Mouse (Mus musculus) heart, adult 18-20 months (tissue): Measurements from ENCODE around the gene Fgfr2. TPM values are rescaled to one million over a fixed set of nuclear protein-coding genes. Genes with fewer than 3 reads are reported as not detected.
A peak's percentile ranks its signal among the peaks of the same experiment; 100 is the strongest.

Experiments used
- DNase-seq, 2 experiments: peaks; one replicate each; pipeline ENCODE4 v3.0.0; 2021 to 2022; ENCODE audit warnings: mixed read lengths in 1 of 2
- total RNA-seq, 2 experiments: library from RNA; stranded (reverse); gene quantifications; 2 replicates each; pipeline ENCODE4 v1.2.3; 2021

Fgfr2 gene
- total RNA-seq, 2 experiments from 2014 or later = 1.3 to 2.6 TPM

GRCm38 (mm10) chr7:131037083-131037482 is 2086.1 kb downstream of the Fgfr2 start:
- DNase-seq = no peak

- DNase-seq = no peak
Observed at GRCm38 (mm10) chr7:131036396-131036795, 2086.8 kb downstream of the Fgfr2 start.

DNA sequence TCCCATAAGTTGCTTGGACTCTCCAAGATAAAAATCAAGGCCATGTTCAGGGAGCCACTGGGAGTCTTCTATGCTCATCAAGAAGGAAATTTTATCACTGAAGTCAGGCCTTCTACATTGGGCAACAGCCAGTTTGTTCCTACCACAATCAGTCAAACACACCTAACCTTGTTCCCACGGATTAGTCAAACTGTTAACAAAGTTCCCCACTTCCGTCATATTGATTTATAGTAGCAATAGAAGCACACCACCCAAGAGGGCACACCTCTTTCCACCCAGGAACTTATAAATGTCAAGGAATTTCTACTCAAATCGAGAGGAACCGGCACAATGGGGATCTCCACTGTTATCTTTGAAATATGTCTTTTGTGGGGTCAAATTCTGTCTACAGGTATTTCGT is 2091.4 kb downstream of the Fgfr2 start, which contains the start of gene Dmbt1:
Gene Dmbt1 (plus strand): TSS at position 299 of the 400 bp plus-strand sequence.
- no peak for DNase-seq

GRCm38 (mm10) chr7:131027557-131027956 is 2095.6 kb downstream of the Fgfr2 start:
- no peak for DNase-seq

DNA sequence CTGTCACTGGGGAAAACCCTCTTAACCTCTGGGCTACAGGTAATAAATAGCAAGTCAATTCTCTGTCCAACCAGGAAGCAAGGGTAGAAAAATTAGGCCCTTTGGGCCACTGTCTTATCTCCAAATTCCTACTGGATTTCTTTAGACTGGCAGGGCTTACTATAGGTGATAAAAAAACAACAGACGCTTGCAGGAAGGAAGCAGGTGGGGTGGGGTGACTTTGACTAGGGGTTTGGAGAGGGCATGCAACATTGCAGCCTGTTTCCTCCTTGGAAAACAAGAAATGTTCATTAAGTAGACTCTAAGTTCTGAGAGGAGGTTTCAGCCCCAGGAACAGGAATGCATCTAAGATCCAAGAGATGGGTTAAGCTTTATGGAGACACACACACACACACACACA is 2098.3 kb downstream of the Fgfr2 start:
- DNase-seq = no peak

GRCm38 (mm10) chr7:131019181-131019580 is 2104.0 kb downstream of the Fgfr2 start:
- no peak for DNase-seq

DNA sequence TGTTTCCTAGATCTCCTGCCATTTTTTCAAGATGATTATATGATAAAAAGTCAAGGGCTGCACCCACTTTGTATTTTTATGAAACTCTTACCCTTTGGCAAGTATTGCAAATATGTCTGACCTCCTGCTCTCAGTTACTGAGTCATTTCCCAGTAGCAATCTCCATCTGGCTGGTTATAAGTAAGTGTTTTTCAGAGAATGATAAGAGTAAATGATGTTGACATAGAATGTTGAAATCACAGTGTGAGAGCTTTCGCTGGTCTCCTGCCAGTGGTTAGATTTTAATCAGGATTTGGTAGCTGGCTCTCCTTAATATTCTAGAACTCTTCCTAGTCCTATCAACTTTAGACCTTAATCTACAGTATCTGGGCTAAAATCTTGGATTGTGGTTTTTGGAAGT is 2111.2 kb downstream of the Fgfr2 start:
- DNase-seq = no peak

DNA sequence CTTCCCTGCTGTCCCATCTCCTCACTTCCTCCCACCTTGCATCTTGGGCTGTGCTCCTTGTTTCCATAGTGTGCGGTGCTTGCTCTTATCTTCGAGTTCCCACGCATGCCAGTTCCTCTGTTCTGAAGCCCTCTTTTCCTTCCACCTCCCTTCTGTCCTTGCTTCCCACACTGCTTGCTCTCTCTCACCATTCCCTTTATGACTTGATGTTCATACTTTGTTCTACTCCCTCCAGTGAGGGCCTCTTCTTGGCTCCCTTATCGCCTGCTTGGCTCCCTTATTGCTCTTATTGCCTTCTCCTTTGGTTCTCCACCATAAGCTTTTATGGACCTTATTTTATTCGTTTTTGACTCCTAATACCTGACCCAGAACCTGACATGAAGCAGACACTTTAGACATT is 2114.0 kb downstream of the Fgfr2 start:
- no peak for DNase-seq

DNA sequence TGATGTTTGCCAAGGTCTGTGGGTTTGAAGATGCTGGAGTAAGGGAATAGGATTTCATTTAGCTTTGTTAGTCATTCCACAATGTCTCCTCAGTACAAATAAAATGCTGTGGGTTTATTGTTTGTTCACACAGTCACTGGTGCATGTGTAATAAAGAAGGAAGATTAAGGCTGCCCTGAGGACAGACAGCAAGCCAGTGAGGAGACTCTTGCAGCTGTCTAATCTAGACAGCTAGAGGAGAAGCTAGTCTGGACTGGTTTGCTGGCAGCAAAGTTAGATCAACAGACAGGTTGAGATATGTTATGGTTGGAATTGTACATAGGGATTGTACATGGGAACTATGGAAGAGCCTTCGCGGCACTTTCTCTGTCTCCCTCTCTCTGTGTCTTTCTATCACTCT is 2115.9 kb downstream of the Fgfr2 start:
- DNase-seq = no peak

DNA sequence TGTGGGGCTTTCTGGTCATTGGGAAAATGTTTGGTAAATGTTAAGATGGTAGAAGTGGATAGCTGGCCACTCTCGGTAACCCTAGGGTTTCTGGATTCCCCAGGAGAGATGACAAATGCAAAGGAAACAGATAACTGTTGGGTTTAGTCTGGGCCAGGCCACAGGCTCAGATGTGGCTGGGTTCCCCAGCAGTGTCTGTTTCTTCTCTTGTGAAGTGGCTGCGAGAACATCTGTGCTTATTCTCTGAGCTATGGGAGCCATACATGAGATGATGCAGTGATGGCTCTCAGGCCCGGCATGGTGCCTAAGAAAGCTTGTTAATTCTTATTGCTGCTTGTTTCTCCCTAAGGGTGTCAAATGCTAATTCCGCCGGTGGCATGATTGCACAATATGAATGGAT is 2119.1 kb downstream of the Fgfr2 start:
- no peak for DNase-seq

- no peak for DNase-seq
Observed at GRCm38 (mm10) chr7:131001976-131002726, 2121.0 kb downstream of the Fgfr2 start.

GRCm38 (mm10) chr7:130993907-130994306 is 2129.2 kb downstream of the Fgfr2 start:
- no peak for DNase-seq

GRCm38 (mm10) chr7:130991174-130991789 is 2131.9 kb downstream of the Fgfr2 start:
- no peak for DNase-seq

- no peak for DNase-seq
Observed at GRCm38 (mm10) chr7:130989371-130989770, 2133.8 kb downstream of the Fgfr2 start.

DNA sequence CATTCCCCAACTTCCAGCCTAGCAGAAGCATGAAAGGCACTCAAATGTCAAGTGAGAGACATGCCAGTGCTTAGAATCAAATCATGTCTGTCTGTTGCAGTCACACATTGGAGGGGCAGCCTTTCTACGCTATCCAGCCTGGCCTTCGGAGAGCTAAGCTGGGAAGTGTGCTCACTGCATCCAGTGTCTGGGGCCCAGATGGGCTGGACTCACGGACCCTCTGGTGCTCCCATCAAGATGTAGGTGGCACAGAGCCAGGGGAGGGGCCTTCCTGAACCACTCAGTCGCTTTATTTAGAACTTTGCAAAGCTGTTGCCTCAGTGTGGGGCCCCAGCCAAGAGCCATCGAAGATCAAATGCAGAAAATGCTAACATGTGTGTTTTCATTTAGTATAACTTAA is 2135.0 kb downstream of the Fgfr2 start:
- no peak for DNase-seq

- DNase-seq = no peak
Observed at GRCm38 (mm10) chr7:130985716-130986115, 2137.4 kb downstream of the Fgfr2 start.

DNA sequence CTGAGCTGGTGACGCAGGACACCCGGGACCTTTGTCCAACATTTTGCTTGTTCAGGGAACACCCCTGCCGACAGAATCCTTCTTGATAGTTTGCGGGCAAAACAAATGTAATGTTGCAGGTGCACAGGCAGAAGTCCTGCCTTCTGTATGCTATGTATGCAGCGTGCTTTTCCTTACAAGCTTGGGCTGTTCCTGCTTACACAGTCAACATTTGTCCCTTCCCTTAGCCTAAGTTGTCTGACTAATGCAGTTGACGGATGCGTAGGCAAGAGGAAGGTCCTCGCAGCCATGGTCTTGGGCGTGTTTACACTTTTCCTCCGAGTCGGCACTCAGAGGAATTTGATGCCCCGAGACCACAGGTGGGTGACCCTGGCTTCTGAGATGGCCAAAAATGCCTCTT is 2138.0 kb downstream of the Fgfr2 start:
- no peak for DNase-seq

GRCm38 (mm10) chr7:130984294-130984693 is 2138.9 kb downstream of the Fgfr2 start:
- no peak for DNase-seq

- no peak for DNase-seq
Observed at GRCm38 (mm10) chr7:130982881-130983280, 2140.3 kb downstream of the Fgfr2 start.

DNA sequence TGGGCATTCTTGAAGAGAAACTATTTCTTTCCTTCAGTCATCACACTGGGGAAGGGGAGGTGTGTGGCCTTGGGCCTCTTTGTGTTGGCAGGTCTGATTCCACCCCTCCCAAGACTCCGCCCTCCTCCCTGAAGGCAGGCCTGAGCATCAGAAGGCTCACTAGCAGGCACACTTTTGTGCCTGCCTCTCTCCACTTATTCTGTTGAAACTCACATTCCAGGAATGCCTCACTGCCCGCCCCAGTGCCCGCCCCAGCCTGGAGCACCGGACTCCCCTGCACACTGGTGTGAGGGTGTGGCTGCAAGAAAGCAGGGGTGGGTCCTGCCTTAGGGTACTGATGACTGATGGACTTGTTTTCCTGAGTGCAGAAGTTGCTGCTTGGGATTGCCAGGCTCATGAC is 2140.8 kb downstream of the Fgfr2 start:
- no peak for DNase-seq

DNA sequence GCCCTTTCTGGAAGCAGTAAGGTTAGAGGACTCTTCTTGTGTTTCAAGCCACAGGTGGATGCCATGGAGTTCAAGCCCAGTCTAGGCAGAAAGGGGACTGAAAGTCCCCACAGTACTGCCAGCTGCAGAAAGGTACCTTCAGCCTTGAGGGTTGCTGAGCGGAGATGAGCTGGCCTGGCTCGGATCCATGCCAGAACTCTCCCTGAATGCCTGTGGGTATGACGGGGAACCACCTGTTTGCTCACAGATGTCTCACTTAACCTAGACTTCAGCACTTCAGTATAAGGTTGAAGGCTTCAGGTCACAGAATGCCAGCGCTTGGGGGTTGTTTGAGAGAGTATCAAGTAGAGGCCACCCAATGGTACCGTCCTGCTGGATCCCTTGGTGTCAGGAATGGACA is 2143.0 kb downstream of the Fgfr2 start:
- DNase-seq = no peak

GRCm38 (mm10) chr7:130978545-130978944 is 2144.6 kb downstream of the Fgfr2 start:
- DNase-seq = no peak

GRCm38 (mm10) chr7:130977794-130978521 is 2145.2 kb downstream of the Fgfr2 start:
- DNase-seq = peak; percentile 94 to 96
